Mouse (Mus musculus) cortical plate, adult 2 months (tissue): ENCODE results near the gene Cdc123.

Experiments
- CTCF ChIP-seq: fragments of 200-500 bp; IDR thresholded peaks from 2 replicates; pipeline ENCODE4 v1.5.1; 2011; ENCODE audit warnings: mild to moderate bottlenecking, control low read depth, low read length; ENCODE audit not compliant: insufficient read depth; ENCODE audit errors: extremely low read depth
- POLR2A ChIP-seq: fragments of 200-500 bp; IDR thresholded peaks from 2 replicates; pipeline ENCODE4 v1.6.1; 2011; ENCODE audit warnings: mild to moderate bottlenecking, low read length, control low read depth; ENCODE audit not compliant: insufficient read depth; ENCODE audit errors: extremely low read depth

DNA sequence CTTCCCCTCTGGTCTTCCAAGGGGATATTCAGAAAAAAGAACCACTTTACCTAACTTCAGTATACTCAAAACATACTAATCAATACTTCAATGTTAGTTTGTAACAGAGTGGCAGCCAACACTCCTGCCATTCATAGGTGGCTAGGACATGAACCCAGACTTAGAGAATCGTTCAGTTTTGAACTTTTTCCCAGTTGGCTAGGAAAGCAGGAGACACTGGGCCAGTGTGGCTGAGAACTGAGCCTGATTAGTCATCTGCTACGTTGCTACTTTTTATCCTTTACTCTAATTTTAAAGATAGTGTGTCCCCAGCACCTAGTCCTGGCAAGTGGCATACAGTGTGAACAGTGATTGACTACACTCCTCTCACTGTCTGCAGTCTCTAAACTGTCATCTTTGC, 22.7 kb upstream of the Cdc123 start:
- TF ChIP-seq POLR2A (no peak), CTCF (no peak)
